Mouse (Mus musculus): Measurements from ENCODE around the gene Lancl3. TPM values are rescaled to one million over a fixed set of nuclear protein-coding genes. Genes with fewer than 3 reads are reported as not detected.
"Not testable (repeated sequence)": the region's sequence is repeated elsewhere in the genome, so short reads cannot be mapped to it uniquely, and the experiment has no call there.

Lancl3 gene
- polyA plus RNA-seq, 1 experiment = 1.3 TPM

- H3K4me3 ChIP-seq (ENCODE audit: insufficient read depth, poor library complexity, severe bottlenecking) = no peak overlapping the region
- TF ChIP-seq FOSL1 (IDR thresholded peaks at IDR 0.05; ENCODE audit: insufficient read depth, low read length, poor library complexity, severe bottlenecking) (no peak), CTCF (IDR thresholded peaks at IDR 0.05; ENCODE audit: control insufficient read depth, insufficient read depth, insufficient read length) (no peak), CEBPB (IDR thresholded peaks at IDR 0.05; ENCODE audit: low read depth) (no peak), MAX (IDR thresholded peaks at IDR 0.05) (no peak), MYOG (IDR thresholded peaks at IDR 0.05; ENCODE audit: control insufficient read depth, extremely low read depth, insufficient read length) (no peak), MYOD1 (IDR thresholded peaks at IDR 0.05; ENCODE audit: control insufficient read depth, insufficient read length, low read depth) (no peak), USF1 (IDR thresholded peaks at IDR 0.05; ENCODE audit: low read depth) (no peak)
These were observed 71.4 kb downstream of the Lancl3 start for GRCm38 (mm10) chrX:9271112-9271511.

GRCm38 (mm10) chrX:9271947-9272459, 72.3 kb downstream of the Lancl3 start:
- Histone ChIP-seq H3K36me3 (ENCODE audit: control insufficient read depth, insufficient read depth) (no peaks in the 10 kb centered on the region), H3K4me3 (ENCODE audit: insufficient read depth, poor library complexity, severe bottlenecking) (no peak overlapping the region), H3ac (ENCODE audit: control insufficient read depth, insufficient read length, low read depth) (no peak overlapping the region), H3K27me3 (ENCODE audit: control insufficient read depth, insufficient read depth, insufficient read length) (no peaks in the 10 kb centered on the region), H3K79me3 (ENCODE audit: low read depth) (no peaks in the 10 kb centered on the region), H3K79me2 (ENCODE audit: control insufficient read depth, insufficient read depth) (no peaks in the 10 kb centered on the region)
- TF ChIP-seq CEBPB (IDR thresholded peaks at IDR 0.05; ENCODE audit: low read depth) (no peak), CTCF (IDR thresholded peaks at IDR 0.05; ENCODE audit: control insufficient read depth, insufficient read depth, insufficient read length) (no peak), USF1 (IDR thresholded peaks at IDR 0.05; ENCODE audit: low read depth) (no peak), MYOD1 (IDR thresholded peaks at IDR 0.05; ENCODE audit: control insufficient read depth, insufficient read length, low read depth) (no peak), MAX (IDR thresholded peaks at IDR 0.05) (no peak)

More at GRCm38 (mm10) chrX:9271112-9271511, 71.4 kb downstream of the Lancl3 start:
- Histone ChIP-seq H3ac (ENCODE audit: control insufficient read depth, insufficient read length, low read depth) (no peak overlapping the region), H3K79me2 (ENCODE audit: control insufficient read depth, insufficient read depth) (no peaks in the 10 kb centered on the region), H3K79me3 (ENCODE audit: low read depth) (no peaks in the 10 kb centered on the region), H3K36me3 (ENCODE audit: control insufficient read depth, insufficient read depth) (no peaks in the 10 kb centered on the region), H3K27me3 (ENCODE audit: control insufficient read depth, insufficient read depth, insufficient read length) (no peaks in the 10 kb centered on the region)

- H3K36me3 ChIP-seq (ENCODE audit: control insufficient read depth, insufficient read depth) = no peaks in the 10 kb centered on the region
- no peak within 1 kb of the TSS for H3K4me3 ChIP-seq (ENCODE audit: insufficient read depth, poor library complexity, severe bottlenecking)
- H3ac ChIP-seq (ENCODE audit: control insufficient read depth, insufficient read length, low read depth) = no peak within 1 kb of the TSS
- H3K79me3 ChIP-seq (ENCODE audit: low read depth) = no peaks in the 10 kb centered on the region
- no peaks in the 10 kb centered on the region for H3K79me2 ChIP-seq (ENCODE audit: control insufficient read depth, insufficient read depth)
- no peak for TF ChIP-seq FOSL1 (IDR thresholded peaks at IDR 0.05; ENCODE audit: insufficient read depth, low read length, poor library complexity, severe bottlenecking)
- no peak for TF ChIP-seq MAX (IDR thresholded peaks at IDR 0.05)
- TF ChIP-seq MYOG (IDR thresholded peaks at IDR 0.05; ENCODE audit: control insufficient read depth, extremely low read depth, insufficient read length) = no peak
- TF ChIP-seq CEBPB (IDR thresholded peaks at IDR 0.05; ENCODE audit: low read depth) = no peak
- no peak for TF ChIP-seq USF1 (IDR thresholded peaks at IDR 0.05; ENCODE audit: low read depth)
- no peak for TF ChIP-seq CTCF (IDR thresholded peaks at IDR 0.05; ENCODE audit: control insufficient read depth, insufficient read depth, insufficient read length)
- TF ChIP-seq MYOD1 (IDR thresholded peaks at IDR 0.05; ENCODE audit: control insufficient read depth, insufficient read length, low read depth) = no peak
- no peaks in the 10 kb centered on the region for H3K27me3 ChIP-seq (ENCODE audit: control insufficient read depth, insufficient read depth, insufficient read length)
These were observed 73.0 kb downstream of the Lancl3 start, which contains the start of gene Xk for GRCm38 (mm10) chrX:9272460-9273361. Xk (plus strand) TSS chrX:9272756.

GRCm38 (mm10) chrX:9273377-9274002, 73.8 kb downstream of the Lancl3 start:
- no peaks in the 10 kb centered on the region for H3K27me3 ChIP-seq (ENCODE audit: control insufficient read depth, insufficient read depth, insufficient read length)
- TF ChIP-seq USF1 (IDR thresholded peaks at IDR 0.05; ENCODE audit: low read depth) (no peak), MYOD1 (IDR thresholded peaks at IDR 0.05; ENCODE audit: control insufficient read depth, insufficient read length, low read depth) (no peak), FOSL1 (IDR thresholded peaks at IDR 0.05; ENCODE audit: insufficient read depth, low read length, poor library complexity, severe bottlenecking) (no peak), MYOG (IDR thresholded peaks at IDR 0.05; ENCODE audit: control insufficient read depth, extremely low read depth, insufficient read length) (no peak), CTCF (IDR thresholded peaks at IDR 0.05; ENCODE audit: control insufficient read depth, insufficient read depth, insufficient read length) (no peak), MAX (IDR thresholded peaks at IDR 0.05) (no peak), CEBPB (IDR thresholded peaks at IDR 0.05; ENCODE audit: low read depth) (no peak)
- no peak overlapping the region for H3K4me3 ChIP-seq (ENCODE audit: insufficient read depth, poor library complexity, severe bottlenecking)
- no peaks in the 10 kb centered on the region for H3K79me2 ChIP-seq (ENCODE audit: control insufficient read depth, insufficient read depth)
- H3K79me3 ChIP-seq (ENCODE audit: low read depth) = no peaks in the 10 kb centered on the region
- no peak overlapping the region for H3ac ChIP-seq (ENCODE audit: control insufficient read depth, insufficient read length, low read depth)
- no peaks in the 10 kb centered on the region for H3K36me3 ChIP-seq (ENCODE audit: control insufficient read depth, insufficient read depth)

- no peak for TF ChIP-seq FOSL1 (IDR thresholded peaks at IDR 0.05; ENCODE audit: insufficient read depth, low read length, poor library complexity, severe bottlenecking)
- no peak for TF ChIP-seq USF1 (IDR thresholded peaks at IDR 0.05; ENCODE audit: low read depth)
- TF ChIP-seq MAX (IDR thresholded peaks at IDR 0.05) = no peak
- no peak for TF ChIP-seq CTCF (IDR thresholded peaks at IDR 0.05; ENCODE audit: control insufficient read depth, insufficient read depth, insufficient read length)
- TF ChIP-seq CEBPB (IDR thresholded peaks at IDR 0.05; ENCODE audit: low read depth) = no peak
- no peak for TF ChIP-seq MYOD1 (IDR thresholded peaks at IDR 0.05; ENCODE audit: control insufficient read depth, insufficient read length, low read depth)
- TF ChIP-seq MYOG (IDR thresholded peaks at IDR 0.05; ENCODE audit: control insufficient read depth, extremely low read depth, insufficient read length) = no peak
- H3K36me3 ChIP-seq (ENCODE audit: control insufficient read depth, insufficient read depth) = no peaks in the 10 kb centered on the region
These were observed 74.6 kb downstream of the Lancl3 start for GRCm38 (mm10) chrX:9274321-9274720.

GRCm38 (mm10) chrX:9283464-9283863, 83.8 kb downstream of the Lancl3 start, which contains the start of gene H2al1m:
H2al1m (plus strand) TSS chrX:9283764.
- not testable (repeated sequence) for H3ac ChIP-seq (ENCODE audit: control insufficient read depth, insufficient read length, low read depth); H3K4me3 ChIP-seq (ENCODE audit: insufficient read depth, poor library complexity, severe bottlenecking); H3K79me3 ChIP-seq (ENCODE audit: low read depth); H3K27me3 ChIP-seq (ENCODE audit: control insufficient read depth, insufficient read depth, insufficient read length); H3K36me3 ChIP-seq (ENCODE audit: control insufficient read depth, insufficient read depth); H3K79me2 ChIP-seq (ENCODE audit: control insufficient read depth, insufficient read depth)

More at GRCm38 (mm10) chrX:9274321-9274720, 74.6 kb downstream of the Lancl3 start:
- Histone ChIP-seq H3K79me2 (ENCODE audit: control insufficient read depth, insufficient read depth) (no peaks in the 10 kb centered on the region), H3K27me3 (ENCODE audit: control insufficient read depth, insufficient read depth, insufficient read length) (no peaks in the 10 kb centered on the region), H3ac (ENCODE audit: control insufficient read depth, insufficient read length, low read depth) (no peak overlapping the region), H3K79me3 (ENCODE audit: low read depth) (no peaks in the 10 kb centered on the region), H3K4me3 (ENCODE audit: insufficient read depth, poor library complexity, severe bottlenecking) (no peak overlapping the region)

DNA sequence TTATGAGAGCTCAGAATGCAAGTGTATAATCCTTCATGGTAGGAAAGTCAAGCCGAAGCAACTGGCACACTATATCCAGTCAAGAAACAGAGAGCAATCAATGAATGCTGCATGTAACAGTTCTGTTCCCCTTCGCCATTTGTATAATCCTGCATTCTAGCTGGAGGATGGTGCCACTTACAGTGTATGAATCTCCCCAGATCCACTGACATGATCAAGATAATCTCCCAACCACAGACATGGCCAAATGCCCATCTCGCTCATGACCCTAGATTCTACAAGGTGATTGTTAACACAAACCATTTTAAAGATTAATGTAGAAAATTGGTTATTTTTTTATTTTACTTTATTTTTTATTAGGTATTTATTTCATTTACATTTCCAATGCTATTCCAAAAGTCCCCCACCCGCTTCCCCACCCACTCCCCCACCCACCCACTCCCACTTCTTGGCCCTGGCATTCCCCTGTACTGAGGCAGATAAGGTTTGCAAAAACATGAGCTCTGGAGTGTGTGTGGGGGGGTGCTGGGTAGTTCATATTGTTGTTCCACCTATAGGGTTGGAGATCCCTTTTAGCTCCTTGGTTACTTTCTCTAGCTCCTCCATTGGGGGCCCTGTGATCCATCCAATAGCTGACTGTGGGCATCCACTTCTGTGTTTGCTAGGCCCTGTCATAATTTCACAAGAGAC, 93.6 kb downstream of the Lancl3 start:
- H3K36me3 ChIP-seq (ENCODE audit: control insufficient read depth, insufficient read depth); H3K4me3 ChIP-seq (ENCODE audit: insufficient read depth, poor library complexity, severe bottlenecking); H3K79me3 ChIP-seq (ENCODE audit: low read depth); H3K79me2 ChIP-seq (ENCODE audit: control insufficient read depth, insufficient read depth); H3K27me3 ChIP-seq (ENCODE audit: control insufficient read depth, insufficient read depth, insufficient read length); H3ac ChIP-seq (ENCODE audit: control insufficient read depth, insufficient read length, low read depth): not testable (repeated sequence)
